29 mouse cellular contexts compared by ENCODE assay signal in genomic region chr8:3660889-3661288, GRCm38 (mm10). TPM values are rescaled to one million over a fixed set of nuclear protein-coding genes. Genes with fewer than 3 reads are reported as not detected.
DNase-seq lines count a peak whose midpoint lies in the region; ATAC-seq and TF ChIP-seq lines count a peak whose summit lies in the region.
"Had no signal": no experiment of that assay in that cellular context is flagged by ENCODE, and none has a peak within 500 bp of the region (broad histone marks: within the 10 kb centered on the region; RNA-seq: fewer than 3 reads in every experiment).

No protein-coding gene starts in this region.

- H3K27me3 ChIP-seq in liver, embryonic 16.5 days (ENCODE audit: control insufficient read depth, insufficient read depth, low read depth, low read length): no peaks in the 10 kb centered on the region
- no peaks in the 10 kb centered on the region for H3K27me3 ChIP-seq in spleen, adult 2 months (ENCODE audit: control insufficient read depth, insufficient read depth, low read length)
- H3K27me3 ChIP-seq: embryonic facial prominence, embryonic 12.5 days; limb, embryonic 12.5 days; liver, embryonic 13.5 days; midbrain, embryonic 13.5 days; neural tube, embryonic 12.5 days had no signal

- no peaks in the 10 kb centered on the region for H3K9me3 ChIP-seq in liver, embryonic 16.5 days (replicated peaks; ENCODE audit: control insufficient read depth, low read length)
- H3K9me3 ChIP-seq: embryonic facial prominence, embryonic 12.5 days; heart, embryonic 15.5 days; liver, embryonic 13.5 days; midbrain, embryonic 13.5 days; neural tube, embryonic 12.5 days had no signal

- no peak overlapping the region for H3K9ac ChIP-seq in liver, embryonic 16.5 days (ENCODE audit: low read depth, low read length)
- H3K9ac ChIP-seq: embryonic facial prominence, embryonic 12.5 days; forebrain, postnatal 0 days; heart, embryonic 15.5 days; hindbrain, embryonic 14.5 days; limb, embryonic 12.5 days; liver, embryonic 13.5 days; midbrain, embryonic 13.5 days; neural tube, embryonic 12.5 days had no signal

- no peak overlapping the region for H3K27ac ChIP-seq in liver, embryonic 16.5 days (ENCODE audit: low read length)
- peak overlapping the region; percentile 7 for H3K27ac ChIP-seq in spleen, adult 2 months (ENCODE audit: insufficient read depth, low read length)
- H3K27ac ChIP-seq: embryonic facial prominence, embryonic 12.5 days; heart, embryonic 15.5 days; hindbrain, embryonic 14.5 days; limb, embryonic 12.5 days; liver, embryonic 13.5 days; midbrain, embryonic 13.5 days; neural tube, embryonic 12.5 days; stomach, postnatal 0 days had no signal

- TF ChIP-seq CTCF in spleen, adult 2 months (IDR thresholded peaks at IDR 0.05; ENCODE audit: extremely low read depth, insufficient read depth, insufficient read length, insufficient replicate concordance): no peak

- ATAC-seq in liver, embryonic 16.5 days (ENCODE audit: low read depth): peak; percentile 19; the same call in 1 of the 2 replicates
- peak; percentile 61 for ATAC-seq in megakaryocyte, adult 5-6 weeks (ENCODE audit: poor library complexity, severe bottlenecking)
- ATAC-seq: CD4-positive, CD25-positive, alpha-beta regulatory T cell, adult 4 months; forebrain, postnatal 0 days; inflammation-experienced regulatory T-cells, adult 6 months; midbrain, embryonic 13.5 days had no signal

- H3K36me3 ChIP-seq in liver, embryonic 16.5 days (ENCODE audit: control insufficient read depth, insufficient read depth): no peaks in the 10 kb centered on the region
- H3K36me3 ChIP-seq in spleen, adult 2 months (ENCODE audit: control insufficient read depth, insufficient read depth, low read length): no peaks in the 10 kb centered on the region
- H3K36me3 ChIP-seq: embryonic facial prominence, embryonic 12.5 days; heart, embryonic 15.5 days; limb, embryonic 12.5 days; liver, embryonic 13.5 days; midbrain, embryonic 13.5 days; neural tube, embryonic 12.5 days had no signal

- no peak overlapping the region for H3K4me3 ChIP-seq in liver, embryonic 16.5 days (ENCODE audit: low read depth, low read length)
- H3K4me3 ChIP-seq in spleen, adult 2 months (ENCODE audit: extremely low read depth, insufficient read depth, insufficient read length): no peak overlapping the region
- H3K4me3 ChIP-seq: embryonic facial prominence, embryonic 12.5 days; heart, embryonic 15.5 days; limb, embryonic 12.5 days; liver, embryonic 13.5 days; midbrain, embryonic 13.5 days; neural tube, embryonic 12.5 days had no signal

- intact Hi-C loops in left cerebral cortex, postnatal 10 days (cut with DNase I): no loop called here

- DNase-seq in liver: no peak
- no peak for DNase-seq in spleen, adult 2 months (ENCODE audit: low read depth in 1 of 2, low spot score in 2 of 2)
- DNase-seq in spleen, adult 12 weeks (ENCODE audit: low spot score): no peak
- no peak for DNase-seq in neural tube, embryonic 10.5 days (ENCODE audit: extremely low spot score, low spot score)
- DNase-seq in left cerebral cortex, postnatal 10 days (ENCODE audit: extremely low spot score in 1 of 2, low spot score in 2 of 2): no peak
- DNase-seq in adrenal gland, postnatal 25 days: no peak
- DNase-seq: adrenal gland, postnatal 36 days; cerebellum, adult 18-20 months; cerebellum, postnatal 14 days; forebrain, postnatal 0 days; heart, postnatal 36 days; kidney, adult 2 months; kidney, postnatal 10 days; layer of hippocampus, postnatal 36 days; liver, embryonic 13.5 days; retina, postnatal 1 day; right cerebral cortex, postnatal 25 days; thymus, adult 2 months had no signal

- 31% methylated on average over 8 of the region's 8 CpGs for WGBS in liver, embryonic 16.5 days (ENCODE audit: insufficient replicate concordance)
- 31% methylated on average over 8 of the region's 8 CpGs for WGBS in spleen, adult 2 months

- no peak overlapping the region for H3K4me2 ChIP-seq in liver, embryonic 16.5 days (ENCODE audit: low read depth, low read length)
- H3K4me2 ChIP-seq: embryonic facial prominence, embryonic 12.5 days; heart, embryonic 15.5 days; hindbrain, embryonic 14.5 days; limb, embryonic 12.5 days; liver, embryonic 13.5 days; midbrain, embryonic 13.5 days; neural tube, embryonic 12.5 days had no signal

- H3K4me1 ChIP-seq in liver, embryonic 16.5 days (ENCODE audit: control insufficient read depth, low read depth, low read length): no peaks in the 10 kb centered on the region
- peaks cover 16% of the 10 kb centered on the region for H3K4me1 ChIP-seq in spleen, adult 2 months (ENCODE audit: control insufficient read depth, insufficient read depth, insufficient read length)
- H3K4me1 ChIP-seq: heart, embryonic 15.5 days; liver, embryonic 13.5 days had no signal

- TF ChIP-seq POLR2A in spleen, adult 2 months (IDR thresholded peaks at IDR 0.05; ENCODE audit: low read depth, low read length): no peak

RNA-seq across cellular contexts. Expression of gene Mcemp1, which starts 4.7 kb away (rescaled TPM):
- 7.7 and 8.2 TPM in 2 replicates for polyA plus RNA-seq in liver, embryonic 16.5 days (2015; fragmentation: Nextera tagmentation; extraction: Ambion mirVana)
- polyA plus RNA-seq in spleen, adult 2 months (2012; rRNA removed): 4.1 and 5.3 TPM in 2 replicates
- 240 and 256 TPM in 2 replicates for total RNA-seq in megakaryocyte, adult 5-6 weeks (2015)
- 223 and 233 TPM in 2 replicates for total RNA-seq in megakaryocyte, adult 5-6 weeks (2017)
- under 1 TPM; 0.55 to 0.66 TPM for total RNA-seq in left cerebral cortex, postnatal 10 days (2021)
- 0.21 TPM in 1 of 2 replicates, not detected in the other for total RNA-seq in adrenal gland, postnatal 25 days (2021)
- polyA plus RNA-seq: CD4-positive, CD25-positive, alpha-beta regulatory T cell, adult 4 months; limb, embryonic 12.5 days; midbrain, embryonic 13.5 days had no signal

RNA-seq across cellular contexts. Expression of gene Retn, which starts 5.3 kb away (rescaled TPM):
- 0.11 TPM in 1 of 2 replicates, not detected in the other for polyA plus RNA-seq in liver, embryonic 16.5 days (2015; fragmentation: Nextera tagmentation; extraction: Ambion mirVana)
- 0.56 and 1.3 TPM in 2 replicates for polyA plus RNA-seq in spleen, adult 2 months (2012; rRNA removed)
- total RNA-seq in megakaryocyte, adult 5-6 weeks (2015): 0.22 TPM in 1 of 2 replicates, not detected in the other
- 0.45 and 0.59 TPM in 2 replicates for total RNA-seq in megakaryocyte, adult 5-6 weeks (2017)
- total RNA-seq in left cerebral cortex, postnatal 10 days (2021): 1 to 10 TPM in 1 of 2 experiments, under 1 TPM in 1; 0.81 to 1.0 TPM
- 32.6 and 32.8 TPM in 2 replicates for total RNA-seq in adrenal gland, postnatal 25 days (2021)
- polyA plus RNA-seq: CD4-positive, CD25-positive, alpha-beta regulatory T cell, adult 4 months; heart, embryonic 15.5 days; inflammation-experienced regulatory T-cells, adult 6 months; limb, embryonic 12.5 days; neural tube, embryonic 12.5 days; stomach, postnatal 0 days had no signal

RNA-seq across cellular contexts. Expression of gene Fcor, which starts 11.3 kb away (rescaled TPM):
- 3.9 and 4.0 TPM in 2 replicates for polyA plus RNA-seq in liver, embryonic 16.5 days (2015; fragmentation: Nextera tagmentation; extraction: Ambion mirVana)
- polyA plus RNA-seq in spleen, adult 2 months (2012; rRNA removed): 0.77 and 0.86 TPM in 2 replicates
- total RNA-seq in megakaryocyte, adult 5-6 weeks (2015): 14.4 and 15.0 TPM in 2 replicates
- total RNA-seq in megakaryocyte, adult 5-6 weeks (2017): 6.3 and 22.9 TPM in 2 replicates
- total RNA-seq in left cerebral cortex, postnatal 10 days (2021): 10 to 100 TPM; 18.6 to 25.9 TPM
- 23.1 and 33.7 TPM in 2 replicates for total RNA-seq in adrenal gland, postnatal 25 days (2021)
- polyA plus RNA-seq: CD4-positive, CD25-positive, alpha-beta regulatory T cell, adult 4 months; inflammation-experienced regulatory T-cells, adult 6 months had no signal

RNA-seq across cellular contexts. Expression of gene Trappc5, which starts 15.2 kb away (rescaled TPM):
- 12.9 and 13.0 TPM in 2 replicates for polyA plus RNA-seq in liver, embryonic 16.5 days (2015; fragmentation: Nextera tagmentation; extraction: Ambion mirVana)
- 21.6 and 29.9 TPM in 2 replicates for polyA plus RNA-seq in spleen, adult 2 months (2012; rRNA removed)
- total RNA-seq in megakaryocyte, adult 5-6 weeks (2015): 19.8 and 24.6 TPM in 2 replicates
- total RNA-seq in megakaryocyte, adult 5-6 weeks (2017): 38.7 and 40.6 TPM in 2 replicates
- 10 to 100 TPM; 31.2 to 32.3 TPM for total RNA-seq in left cerebral cortex, postnatal 10 days (2021)
- 19.3 and 20.2 TPM in 2 replicates for total RNA-seq in adrenal gland, postnatal 25 days (2021)

RNA-seq across cellular contexts. Expression of gene Stxbp2, which starts 30.1 kb away (rescaled TPM):
- 48.6 and 50.9 TPM in 2 replicates for polyA plus RNA-seq in liver, embryonic 16.5 days (2015; fragmentation: Nextera tagmentation; extraction: Ambion mirVana)
- 129 and 145 TPM in 2 replicates for polyA plus RNA-seq in spleen, adult 2 months (2012; rRNA removed)
- total RNA-seq in megakaryocyte, adult 5-6 weeks (2015): 160 and 188 TPM in 2 replicates
- total RNA-seq in megakaryocyte, adult 5-6 weeks (2017): 148 and 205 TPM in 2 replicates
- 10 to 100 TPM; 57.0 to 59.3 TPM for total RNA-seq in left cerebral cortex, postnatal 10 days (2021)
- 123 and 133 TPM in 2 replicates for total RNA-seq in adrenal gland, postnatal 25 days (2021)

Comparison
In these comparisons a context has a peak if more than half of its experiments do, and no peak if none do; other contexts are left out.
1. RNA of gene Mcemp1, which starts 4.7 kb away (total RNA-seq): 223 to 256 TPM in megakaryocyte, adult 5-6 weeks; 0.55 to 0.66 TPM in left cerebral cortex, postnatal 10 days and 0.21 TPM in adrenal gland, postnatal 25 days; every median in the first group is over 100 times any median in the second.
2. RNA of gene Retn, which starts 5.3 kb away (total RNA-seq): 32.6 to 32.8 TPM in adrenal gland, postnatal 25 days; 0.81 to 1.0 TPM in left cerebral cortex, postnatal 10 days and 0.22 to 0.59 TPM in megakaryocyte, adult 5-6 weeks; every median in the first group is over 10 times any median in the second.